Mouse (Mus musculus) intestine, embryonic 14.5 days (tissue): ENCODE data around the gene Mst1. TPM values are rescaled to one million over a fixed set of nuclear protein-coding genes. Genes with fewer than 3 reads are reported as not detected.

ENCODE experiments used
- ATAC-seq: fragments of 200-750 bp; cut with Nextera tagmentation; replicated peaks from 2 replicates; pipeline ENCODE4 v1.8.0; 2017; ENCODE audit warnings: low read depth, moderate number of reproducible peaks, moderate TSS enrichment, moderate library complexity; ENCODE audit not compliant: low FRiP score, low TSS enrichment
- DNase-seq: peaks from one replicate; pipeline ENCODE4 v3.0.0-alpha.2; 2018; ENCODE audit warnings: low spot score
- H3K27ac ChIP-seq: fragments of 300-500 bp; sonication (generic); 2 replicates; pipeline ENCODE4 v1.5.1; 2014; ENCODE audit warnings: low read depth, mild to moderate bottlenecking, control low read depth
- H3K27me3 ChIP-seq: fragments of 300-500 bp; sonication (generic); replicated peaks from 2 replicates; pipeline ENCODE4 v1.6.1; 2014; ENCODE audit warnings: low read length, control low read depth; ENCODE audit not compliant: control insufficient read depth, insufficient read depth
- H3K36me3 ChIP-seq: fragments of 300-500 bp; sonication (generic); 2 replicates; pipeline ENCODE4 v1.6.1; 2014; ENCODE audit warnings: low read length, control low read depth; ENCODE audit not compliant: control insufficient read depth, insufficient read depth
- H3K4me1 ChIP-seq: fragments of 300-500 bp; sonication (generic); replicated peaks from 2 replicates; pipeline ENCODE4 v1.6.1; 2014; ENCODE audit warnings: low read length, control low read depth, mixed read lengths; ENCODE audit not compliant: control insufficient read depth, insufficient read depth
- H3K4me2 ChIP-seq: fragments of 300-500 bp; sonication (generic); 2 replicates; pipeline ENCODE4 v1.6.1; 2014; ENCODE audit warnings: low read length
- H3K4me3 ChIP-seq: fragments of 300-500 bp; sonication (generic); 2 replicates; pipeline ENCODE4 v1.5.1; 2014; ENCODE audit warnings: low read depth, low read length, control low read depth, mixed read lengths
- H3K9ac ChIP-seq: fragments of 300-500 bp; sonication (generic); 2 replicates; pipeline ENCODE4 v1.6.1; 2014; ENCODE audit warnings: mild to moderate bottlenecking, low read length
- H3K9me3 ChIP-seq: fragments of 300-500 bp; sonication (generic); 2 replicates; pipeline ENCODE4 v1.6.1; 2016; ENCODE audit warnings: low read length, control low read depth; ENCODE audit not compliant: control insufficient read depth
- WGBS: fragments of 180-500 bp; shearing (Covaris S2); extraction: QIAGEN DNeasy Blood & Tissue Kit; methylation state at CpG from one replicate; pipeline ENCODE4 v1.1.7; 2014; 5-methylcytosine and 5-hydroxymethylcytosine counted together
- microRNA-seq: library from miRNA; unstranded; fragments of <30 nt; microRNA quantifications from one replicate; pipeline ENCODE4, GENCODE M21; 2016
- polyA plus RNA-seq: library from polyadenylated mRNA; unstranded; fragments of >200 nt; fragmentation: Nextera tagmentation; extraction: Ambion mirVana; gene quantifications from 2 replicates; pipeline ENCODE4 v1.2.1, GENCODE M21; 2014

Gene Mst1
- polyA plus RNA-seq, 1 experiment from 2014 or later, result 0.78 TPM

DNA sequence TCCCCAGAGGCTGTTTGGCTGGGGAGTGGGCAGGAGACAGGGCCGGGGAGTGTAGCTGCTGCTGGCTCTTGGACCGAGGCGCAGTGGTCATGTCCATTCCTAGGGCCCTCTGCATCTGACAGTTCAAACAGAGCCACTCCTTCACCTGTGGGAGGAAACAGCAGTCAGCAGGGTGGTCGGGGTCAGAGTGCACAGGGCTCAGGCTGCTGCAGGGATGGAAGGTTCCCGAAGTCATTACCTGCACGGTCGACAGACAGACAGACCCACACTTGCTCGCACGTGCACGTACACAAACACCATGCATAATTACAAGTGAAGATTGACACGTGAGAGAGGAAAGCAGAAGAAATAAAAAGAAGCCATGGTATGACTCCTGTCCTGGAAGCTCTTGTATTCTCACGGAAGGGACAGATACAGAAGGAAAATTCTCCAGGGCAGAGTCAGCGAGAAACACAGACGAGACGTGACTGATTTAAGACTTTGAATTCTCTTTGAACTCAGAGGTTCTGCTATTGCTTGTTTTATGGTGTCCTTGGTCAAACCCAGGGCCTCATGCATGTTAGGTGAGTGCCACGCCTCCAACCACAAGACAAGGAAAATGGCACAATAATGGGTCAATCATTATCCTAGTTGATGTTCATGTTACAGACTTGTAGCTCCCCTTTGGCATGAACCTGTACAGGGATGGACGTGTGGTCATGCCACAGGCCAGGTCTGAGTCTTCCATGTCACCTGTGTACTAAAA, 46.4 kb downstream of the Mst1 start:
- ATAC-seq (0 out of 2 replicates have a peak, but pooled peaks have one; percentile 22), DNase-seq (no peak)
- no peaks in the 10 kb centered on the region for H3K9me3 ChIP-seq
- no peaks in the 10 kb centered on the region for H3K27me3 ChIP-seq
- no peak overlapping the region for H3K4me2 ChIP-seq
- H3K4me3 ChIP-seq, result no peak overlapping the region
- H3K36me3 ChIP-seq, result no peaks in the 10 kb centered on the region
- WGBS, result 59% methylated on average over 17 of the region's 17 CpGs
- H3K9ac ChIP-seq, result no peak overlapping the region
- no peak overlapping the region for H3K27ac ChIP-seq
- 0 out of 2 replicates have a peak, but pooled peaks cover 3% of the 10 kb centered on the region for H3K4me1 ChIP-seq

DNA sequence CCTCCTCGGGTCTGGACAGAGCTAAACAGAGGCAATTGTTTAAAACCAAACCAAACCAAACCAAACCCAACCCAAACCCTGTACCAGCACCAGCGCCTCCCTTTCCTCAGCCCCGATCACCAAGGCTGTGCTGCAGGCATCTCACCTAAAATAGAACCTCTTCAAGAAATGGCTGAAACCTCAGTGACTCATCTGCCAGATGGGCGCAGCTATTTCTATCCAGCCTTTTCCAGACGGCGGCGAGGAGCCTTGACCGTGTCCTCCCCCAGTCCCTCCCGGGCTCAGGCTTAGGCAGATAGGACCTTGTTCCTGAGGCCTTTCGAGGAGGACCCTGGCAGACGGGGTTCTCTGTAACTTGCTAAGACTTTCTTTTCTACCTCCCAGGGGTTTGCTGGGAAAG, 48.0 kb downstream of the Mst1 start:
- H3K36me3 ChIP-seq, result no peaks in the 10 kb centered on the region
- H3K9me3 ChIP-seq, result no peaks in the 10 kb centered on the region
- H3K4me1 ChIP-seq, result 0 out of 2 replicates have a peak, but pooled peaks cover 3% of the 10 kb centered on the region
- no peak overlapping the region for H3K4me2 ChIP-seq
- DNase-seq, result no peak
- H3K27me3 ChIP-seq, result no peaks in the 10 kb centered on the region
- H3K4me3 ChIP-seq, result no peak overlapping the region
- WGBS, result 85% methylated on average over 11 of the region's 11 CpGs
- no peak overlapping the region for H3K9ac ChIP-seq
- H3K27ac ChIP-seq, result no peak overlapping the region
- no peak for ATAC-seq

DNA sequence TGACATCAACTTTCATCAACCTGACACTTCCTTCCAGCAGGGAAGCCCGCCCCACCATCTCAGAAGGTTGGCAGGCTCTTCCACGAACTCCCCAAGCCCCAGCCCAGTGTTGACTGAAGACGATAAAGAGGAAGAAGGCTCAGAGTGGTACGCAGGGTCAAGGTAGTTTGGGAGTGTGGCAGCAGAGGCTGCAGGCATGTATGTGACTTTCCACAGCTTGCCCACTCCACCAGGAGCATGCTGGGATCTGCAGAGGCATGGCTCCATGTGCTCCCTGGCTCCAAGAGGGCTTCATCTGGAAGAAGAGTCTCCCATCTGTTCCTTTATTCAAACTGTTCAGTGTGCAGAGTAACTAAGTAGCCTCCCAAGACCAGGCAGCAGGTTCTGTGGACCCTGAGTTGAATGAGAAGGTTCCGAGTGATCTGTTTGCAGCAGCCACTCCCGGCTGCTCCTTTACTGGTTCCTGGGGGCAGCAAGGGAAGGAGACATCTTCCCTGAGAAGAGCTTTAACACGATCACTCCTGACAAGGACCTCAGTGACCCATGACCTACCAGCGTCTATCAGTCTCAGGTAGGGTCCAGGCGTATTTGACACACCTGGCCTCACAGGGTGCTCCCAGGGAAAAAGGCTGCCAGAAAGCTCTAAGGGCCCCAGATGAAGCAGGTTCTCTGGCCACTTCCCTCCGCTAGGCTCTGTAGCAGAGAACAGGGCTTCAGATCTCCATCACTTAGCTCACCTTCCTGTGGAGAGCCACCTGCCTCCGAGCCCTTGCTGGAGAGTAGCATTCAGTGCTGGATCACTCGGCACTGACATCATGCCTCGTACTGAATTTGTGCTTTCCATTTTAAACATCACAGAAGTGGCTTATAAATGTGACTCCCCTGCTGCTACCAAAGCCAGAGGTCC, 49.1 kb downstream of the Mst1 start:
- Histone ChIP-seq H3K4me3 (no peak overlapping the region), H3K4me2 (no peak overlapping the region), H3K36me3 (no peaks in the 10 kb centered on the region), H3K9ac (no peak overlapping the region), H3K4me1 (0 out of 2 replicates have a peak, but pooled peaks cover 3% of the 10 kb centered on the region), H3K9me3 (no peaks in the 10 kb centered on the region), H3K27me3 (no peaks in the 10 kb centered on the region), H3K27ac (no peak overlapping the region)
- DNase-seq, result no peak
- no peak for ATAC-seq
- WGBS, result 75% methylated on average over 13 of the region's 13 CpGs

DNA sequence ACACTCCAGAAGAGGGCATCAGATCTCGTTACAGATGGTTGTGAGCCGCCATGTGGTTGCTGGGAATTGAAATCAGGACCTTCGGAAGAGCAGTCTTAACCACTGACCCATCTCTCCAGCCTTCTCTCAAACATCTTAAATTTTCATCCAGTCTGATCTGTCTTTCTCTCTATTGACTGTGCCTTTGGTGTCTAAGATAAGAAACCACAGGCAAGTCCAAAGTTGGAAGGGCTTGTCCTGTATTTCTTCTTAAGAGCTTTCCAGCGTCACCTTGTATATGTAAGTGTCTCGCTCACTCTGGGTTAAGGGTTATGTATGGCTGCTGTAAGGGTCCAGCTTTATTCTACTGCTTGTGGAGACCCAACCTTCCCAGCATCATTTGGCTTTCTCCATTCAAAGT, 51.3 kb downstream of the Mst1 start:
- no peak for DNase-seq
- Histone ChIP-seq H3K4me3 (no peak overlapping the region), H3K4me1 (0 out of 2 replicates have a peak, but pooled peaks cover 3% of the 10 kb centered on the region), H3K27me3 (no peaks in the 10 kb centered on the region), H3K27ac (no peak overlapping the region), H3K36me3 (no peaks in the 10 kb centered on the region), H3K4me2 (no peak overlapping the region), H3K9ac (no peak overlapping the region), H3K9me3 (no peaks in the 10 kb centered on the region)
- no peak for ATAC-seq
- 73% methylated on average over 5 of the region's 5 CpGs for WGBS

DNA sequence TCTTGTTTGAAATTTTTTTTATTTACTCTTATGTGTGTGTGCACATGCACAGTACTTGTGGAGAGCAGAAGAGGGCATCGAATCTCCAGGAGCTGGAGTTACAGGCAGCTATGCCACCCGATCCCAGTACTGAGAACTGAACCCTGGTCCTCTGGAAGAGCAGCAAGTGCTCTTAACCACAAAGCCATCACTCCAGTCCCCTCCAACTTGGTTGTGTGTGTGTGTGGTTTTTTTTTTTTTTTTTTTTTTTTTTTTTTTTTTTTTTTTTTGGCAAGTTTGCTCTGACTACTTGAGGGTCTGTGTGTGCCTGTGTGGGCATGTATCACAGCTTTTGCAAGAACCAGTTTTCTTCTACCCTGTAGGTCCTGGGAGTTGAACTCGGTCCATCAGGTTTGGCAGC, 52.1 kb downstream of the Mst1 start:
- no peak for DNase-seq
- no peaks in the 10 kb centered on the region for H3K36me3 ChIP-seq
- 93% methylated on average over 3 of the region's 3 CpGs for WGBS

DNA sequence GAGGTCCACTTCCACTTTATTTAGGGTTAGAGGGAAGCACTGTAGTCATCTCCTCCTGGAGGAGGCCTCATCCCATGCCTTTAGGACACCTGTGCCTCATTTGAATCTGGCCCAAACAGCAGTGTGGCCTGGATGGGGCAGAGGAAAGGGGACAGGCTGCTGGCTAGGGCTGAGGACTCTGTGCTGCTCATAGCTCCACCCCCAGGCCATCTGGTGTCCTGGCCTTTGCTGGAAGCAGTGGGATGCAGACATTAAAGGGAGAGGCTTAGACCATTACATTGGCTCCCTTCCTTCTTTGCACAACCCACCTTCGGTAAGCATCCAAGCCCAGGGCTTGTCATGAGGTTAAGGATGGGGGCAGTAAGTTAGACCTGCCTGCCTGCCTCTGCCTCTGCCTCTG, 53.2 kb downstream of the Mst1 start:
- Histone ChIP-seq H3K9me3 (no peaks in the 10 kb centered on the region), H3K9ac (no peak overlapping the region), H3K27me3 (no peaks in the 10 kb centered on the region), H3K4me3 (no peak overlapping the region), H3K36me3 (no peaks in the 10 kb centered on the region), H3K4me2 (no peak overlapping the region), H3K27ac (no peak overlapping the region), H3K4me1 (0 out of 2 replicates have a peak, but pooled peaks cover 7% of the 10 kb centered on the region)
- DNase-seq (no peak), ATAC-seq (no peak)
- WGBS, result 62% methylated on average over 1 of the region's 1 CpGs

More for the DNA sequence above, 52.1 kb downstream of the Mst1 start:
- no peak overlapping the region for H3K9ac ChIP-seq
- no peaks in the 10 kb centered on the region for H3K9me3 ChIP-seq
- H3K4me2 ChIP-seq, result no peak overlapping the region
- no peak overlapping the region for H3K27ac ChIP-seq
- H3K27me3 ChIP-seq, result no peaks in the 10 kb centered on the region
- H3K4me3 ChIP-seq, result no peak overlapping the region
- no peak for ATAC-seq
- H3K4me1 ChIP-seq, result 0 out of 2 replicates have a peak, but pooled peaks cover 8% of the 10 kb centered on the region

Small RNAs within 50 kb of the gene (microRNA-seq; reads per million reads assigned to microRNA genes)
- gene Gm47303 (not detected), gene Mir7088 (not detected)

Other genes with a start within 250 kb of the Mst1 start
- 64.2 and 74.5 TPM in 2 replicates for gene Rbm6, start 207.2 kb upstream of the Mst1 start, polyA plus RNA-seq
- gene Mon1a, start 192.3 kb upstream of the Mst1 start, polyA plus RNA-seq, result 17.2 and 21.7 TPM in 2 replicates
- 3.9 and 4.1 TPM in 2 replicates for gene Mst1r, start 173.6 kb upstream of the Mst1 start, polyA plus RNA-seq
- gene Actl11, start 152.0 kb upstream of the Mst1 start, polyA plus RNA-seq, result not detected in 2 replicates
- gene Camkv, start 144.8 kb upstream of the Mst1 start, polyA plus RNA-seq, result 1.7 and 1.9 TPM in 2 replicates
- 23.9 and 24.1 TPM in 2 replicates for gene Traip, start 130.3 kb upstream of the Mst1 start, polyA plus RNA-seq
- 48.0 and 51.1 TPM in 2 replicates for gene Uba7, start 104.9 kb upstream of the Mst1 start, polyA plus RNA-seq
- 8.7 and 11.4 TPM in 2 replicates for gene Gm20661, start 97.4 kb upstream of the Mst1 start, polyA plus RNA-seq
- gene Inka1, start 94.6 kb upstream of the Mst1 start, polyA plus RNA-seq, result 58.7 and 62.4 TPM in 2 replicates
- gene Cdhr4, start 87.9 kb upstream of the Mst1 start, polyA plus RNA-seq, result 15.7 and 27.3 TPM in 2 replicates
- gene Gm20662, start 84.1 kb upstream of the Mst1 start, polyA plus RNA-seq, result 0.42 and 0.90 TPM in 2 replicates
- gene Ip6k1, start 77.9 kb upstream of the Mst1 start, polyA plus RNA-seq, result 24.6 and 25.8 TPM in 2 replicates
- 29.1 and 33.5 TPM in 2 replicates for gene Gmppb, start 31.2 kb upstream of the Mst1 start, polyA plus RNA-seq
- 2.5 and 2.7 TPM in 2 replicates for gene Amigo3, start 27.3 kb upstream of the Mst1 start, polyA plus RNA-seq
- 30.7 and 33.2 TPM in 2 replicates for gene Rnf123, start 2.9 kb downstream of the Mst1 start, polyA plus RNA-seq
- gene Apeh, start 14.2 kb downstream of the Mst1 start, polyA plus RNA-seq, result 57.7 and 61.1 TPM in 2 replicates
- gene Bsn, start 109.9 kb downstream of the Mst1 start, polyA plus RNA-seq, result 4.1 and 4.6 TPM in 2 replicates
- gene Dag1, start 183.5 kb downstream of the Mst1 start, polyA plus RNA-seq, result 71.7 and 75.6 TPM in 2 replicates
- 38.9 and 41.2 TPM in 2 replicates for gene Nicn1, start 210.0 kb downstream of the Mst1 start, polyA plus RNA-seq
- 23.0 and 24.2 TPM in 2 replicates for gene Amt, start 216.4 kb downstream of the Mst1 start, polyA plus RNA-seq
- gene Rhoa, start 225.7 kb downstream of the Mst1 start, polyA plus RNA-seq, result 281 and 309 TPM in 2 replicates
- 27.5 and 30.4 TPM in 2 replicates for gene Tcta, start 225.7 kb downstream of the Mst1 start, polyA plus RNA-seq